Mouse (Mus musculus) CD4-positive naive resting alpha-beta T cell, adult 76 days (primary cell): ENCODE data around the gene 5031439G07Rik. TPM values are rescaled to one million over a fixed set of nuclear protein-coding genes. Genes with fewer than 3 reads are reported as not detected.

ENCODE experiments used
- total RNA-seq: library from RNA; stranded (reverse); gene quantifications from one replicate; pipeline ENCODE4 v1.2.4, GENCODE M21; 2023

Gene 5031439G07Rik
- total RNA-seq: 28.0 TPM

DNA sequence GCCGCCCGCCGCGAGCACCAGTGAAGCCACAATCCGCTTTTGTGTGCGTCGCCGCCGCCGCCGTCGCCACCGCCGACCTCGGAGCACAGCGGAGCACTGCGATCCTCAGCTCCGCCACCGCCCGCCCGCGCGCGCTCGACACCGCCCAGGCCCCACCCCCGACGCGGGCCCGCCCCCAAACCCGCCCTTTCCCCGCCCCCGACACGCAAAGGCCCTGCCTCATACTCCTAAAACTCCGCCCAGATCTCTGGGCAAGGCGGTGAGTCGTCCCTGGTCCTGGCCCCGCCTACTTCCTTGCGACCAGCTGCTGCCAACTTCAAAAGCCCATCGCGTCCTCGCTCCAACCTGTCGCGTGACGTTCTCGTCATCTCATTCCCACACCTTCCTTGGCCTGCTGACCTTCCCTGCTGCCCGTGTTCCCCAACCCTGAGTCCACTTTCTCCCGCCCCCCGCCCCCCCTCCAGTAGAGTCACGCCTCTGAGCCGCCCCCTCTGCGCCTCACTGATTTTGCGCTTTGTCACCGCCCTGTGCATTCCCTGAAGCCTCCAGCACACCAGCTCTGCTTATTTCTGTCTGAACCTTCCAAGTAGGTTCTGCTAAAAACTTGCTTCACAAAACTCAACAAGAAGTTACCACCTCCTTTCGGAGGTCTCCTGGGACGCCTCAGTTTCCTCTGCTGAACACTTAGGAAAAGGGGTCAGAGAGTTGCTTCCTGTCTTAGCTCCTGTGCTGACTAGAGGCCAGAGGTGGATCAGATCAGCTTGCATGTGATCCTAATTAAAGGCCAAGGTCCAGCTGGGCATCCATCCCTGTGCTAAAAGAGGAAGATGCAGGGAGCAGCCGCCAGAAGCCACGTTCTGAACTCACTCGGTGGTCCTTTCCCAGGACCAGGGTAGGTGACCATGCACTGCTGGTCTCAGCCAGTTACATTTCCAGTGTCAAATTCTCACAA lies at the start of gene 5031439G07Rik:
Gene 5031439G07Rik, minus strand, starts transcription at position 678 of the 952 bp plus-strand sequence.

DNA sequence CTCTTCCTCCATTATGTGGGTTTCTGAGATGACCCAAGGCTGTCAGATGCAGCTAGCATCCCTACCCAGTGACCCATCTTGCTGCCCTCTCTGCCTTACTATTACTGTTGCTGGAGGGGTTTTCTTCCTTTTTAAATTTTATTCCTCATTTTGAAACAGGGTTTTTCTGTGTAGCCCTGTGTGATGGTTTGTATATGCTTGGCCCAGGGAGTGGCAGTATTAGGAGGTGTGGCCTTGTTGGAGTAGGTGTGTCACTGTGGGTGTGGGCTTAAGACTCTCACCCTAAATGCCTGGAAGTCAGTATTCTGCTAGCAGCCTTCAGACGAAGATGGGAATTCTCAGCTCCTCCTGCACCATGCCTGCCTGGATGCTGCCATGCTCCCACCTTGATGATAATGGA lies 40.3 kb upstream of the 5031439G07Rik start, which contains the start of gene Fam118a:
Gene Fam118a, plus strand, starts transcription at position 301 of the 400 bp plus-strand sequence.

DNA sequence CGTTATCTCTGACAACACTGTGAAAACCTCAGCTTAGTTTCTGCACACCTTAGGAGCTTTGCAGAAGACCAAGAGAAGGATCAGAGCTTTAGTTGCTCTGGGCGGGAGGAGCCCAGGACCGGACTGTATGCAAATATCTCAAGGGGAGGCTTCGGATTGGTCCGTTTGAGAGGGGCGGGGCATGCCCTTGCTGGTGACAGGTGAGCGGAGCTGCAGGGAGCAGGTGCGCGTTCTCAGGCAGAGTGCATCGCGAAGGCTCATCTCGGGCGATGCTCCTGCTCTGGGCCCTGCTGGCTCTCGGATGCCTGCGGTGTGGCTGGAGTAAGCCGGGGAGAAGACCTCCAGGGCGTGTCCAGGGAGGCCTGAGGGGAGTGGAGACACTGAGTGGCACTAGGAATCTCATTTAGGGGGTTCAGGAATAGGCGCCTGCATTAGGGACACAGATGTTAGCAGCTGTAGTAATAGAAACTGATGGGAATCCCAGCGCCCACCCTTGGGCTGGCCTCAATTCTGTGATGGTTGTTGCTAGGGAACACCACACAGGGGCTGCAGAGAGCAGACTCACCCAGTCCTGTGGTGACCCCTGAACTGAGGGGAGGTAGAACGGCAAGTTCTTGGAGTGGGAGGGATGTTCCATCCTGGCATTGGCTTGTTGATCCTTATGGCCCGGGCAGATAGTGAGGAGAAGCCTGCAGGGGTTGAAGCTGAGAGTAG lies 28.8 kb upstream of the 5031439G07Rik start, which contains the start of gene Upk3a:
Gene Upk3a, plus strand, starts transcription at position 191 of the 714 bp plus-strand sequence.

DNA sequence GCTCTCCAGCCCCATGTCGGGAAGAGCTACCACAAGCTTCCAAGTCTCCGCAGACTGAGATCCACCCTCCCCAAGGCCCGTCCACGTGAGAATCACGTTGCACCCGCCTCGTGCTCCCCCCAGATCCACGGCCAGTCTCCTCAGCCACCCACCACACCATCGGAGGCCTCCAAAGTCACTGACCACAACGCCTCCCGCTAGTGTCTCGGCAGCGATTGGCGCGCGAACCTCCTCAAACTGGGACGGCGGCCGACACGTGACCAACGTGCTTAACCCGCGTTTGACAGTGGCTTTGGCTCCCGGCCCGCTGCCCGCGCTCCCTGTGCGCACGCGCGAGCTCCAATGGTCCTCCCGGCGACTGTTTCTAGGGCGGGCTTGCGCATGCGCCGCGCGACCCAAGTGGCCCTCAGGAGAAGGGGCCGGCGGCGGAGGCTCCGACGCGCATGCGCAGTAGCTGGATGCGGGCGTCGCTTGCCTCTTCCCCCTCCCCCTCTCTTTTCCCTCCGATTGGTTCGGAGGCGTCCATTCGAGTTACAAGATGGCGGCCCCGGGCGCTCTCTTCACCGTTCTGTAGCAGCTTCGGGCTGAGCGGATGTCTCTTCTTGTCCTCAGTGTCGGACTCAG lies 65.4 kb downstream of the 5031439G07Rik start, which contains the start of gene Nup50:
Gene Nup50, plus strand, starts transcription at position 528 of the 624 bp plus-strand sequence.

DNA sequence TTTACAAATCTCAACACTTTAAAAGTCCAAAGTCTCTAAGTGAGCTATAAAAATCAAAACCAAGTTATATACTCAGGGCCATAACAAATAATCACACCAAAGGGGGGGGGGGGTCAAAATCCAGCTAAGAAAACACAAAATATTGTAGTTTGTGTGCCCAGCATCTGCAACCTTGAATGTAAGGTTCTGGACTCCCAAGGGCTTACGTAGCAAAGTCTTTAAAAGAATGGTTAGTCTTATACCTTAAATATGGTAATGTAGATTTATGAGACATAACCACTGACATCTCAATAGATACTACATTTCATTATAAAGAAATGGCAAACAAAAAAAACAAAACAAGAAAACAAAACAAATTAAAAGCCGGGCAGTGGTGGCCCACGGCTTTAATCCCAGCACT lies 68.4 kb downstream of the 5031439G07Rik start, which contains the start of gene Gm29666:
Gene Gm29666, minus strand, starts transcription at position 101 of the 400 bp plus-strand sequence.

Other genes with a start within 250 kb of the 5031439G07Rik start
- 6.0 TPM for gene Phf21b, start 132.5 kb downstream of the 5031439G07Rik start, total RNA-seq
- gene Gm29666, start 68.5 kb downstream of the 5031439G07Rik start, total RNA-seq: 0.38 TPM
- gene Nup50, start 65.1 kb downstream of the 5031439G07Rik start, total RNA-seq: 83.7 TPM
- not detected for gene Upk3a, start 28.6 kb upstream of the 5031439G07Rik start, total RNA-seq
- gene Fam118a, start 40.4 kb upstream of the 5031439G07Rik start, total RNA-seq: 152 TPM
- not detected for gene Smc1b, start 143.4 kb upstream of the 5031439G07Rik start, total RNA-seq
- gene Ribc2, start 143.5 kb upstream of the 5031439G07Rik start, total RNA-seq: not detected
- 1.5 TPM for gene Fbln1, start 217.4 kb upstream of the 5031439G07Rik start, total RNA-seq